ENCODE assay signal across 9 mouse cellular contexts in genomic region chr14:54429332-54430093, GRCm38 (mm10). TPM values are rescaled to one million over a fixed set of nuclear protein-coding genes. Genes with fewer than 3 reads are reported as not detected.
DNase-seq lines count a peak whose midpoint lies in the region; ATAC-seq lines count a peak whose summit lies in the region.
"Had no signal": no experiment of that assay in that cellular context is flagged by ENCODE, and none has a peak within 500 bp of the region (broad histone marks: within the 10 kb centered on the region; RNA-seq: fewer than 3 reads in every experiment).

No protein-coding gene starts in this region.

- H3K27ac ChIP-seq in heart, embryonic 12.5 days (ENCODE audit: poor library complexity, severe bottlenecking), result peak overlapping the region; percentile 94
- H3K27ac ChIP-seq in liver, embryonic 16.5 days (ENCODE audit: low read length), result peak overlapping the region; percentile 12; the same call in 1 of the 2 replicates

- peaks cover 19% of the 10 kb centered on the region for H3K36me3 ChIP-seq in heart, embryonic 12.5 days
- no peaks in the 10 kb centered on the region; the same call in 1 of the 2 replicates for H3K36me3 ChIP-seq in liver, embryonic 16.5 days (ENCODE audit: control insufficient read depth, insufficient read depth)

- no peak overlapping the region for H3K4me3 ChIP-seq in heart, embryonic 12.5 days
- H3K4me3 ChIP-seq in liver, embryonic 16.5 days (ENCODE audit: low read depth, low read length), result no peak overlapping the region

- no peaks in the 10 kb centered on the region for H3K27me3 ChIP-seq in heart, embryonic 12.5 days (replicated peaks)
- H3K27me3 ChIP-seq in liver, embryonic 16.5 days (ENCODE audit: control insufficient read depth, insufficient read depth, low read depth, low read length), result peaks cover 38% of the 10 kb centered on the region

- DNase-seq in heart, postnatal 4 days, result no peak
- peak; percentile 53 for DNase-seq in urinary bladder, postnatal 14 days (ENCODE audit: low spot score)
- DNase-seq in urinary bladder, adult 18-20 months (ENCODE audit: low spot score in 2 of 2), result no peak
- no peak for DNase-seq in frontal cortex, postnatal 10 days (ENCODE audit: low spot score in 2 of 2)
- no peak for DNase-seq in cerebellum, adult 8-10 months
- no peak for DNase-seq in right cerebral cortex, postnatal 14 days

- no peak for ATAC-seq in heart, embryonic 12.5 days (ENCODE audit: insufficient number of reproducible peaks, low FRiP score)
- no peak for ATAC-seq in liver, embryonic 16.5 days (ENCODE audit: low read depth)

- no peaks in the 10 kb centered on the region for H3K9me3 ChIP-seq in heart, embryonic 12.5 days (replicated peaks)
- H3K9me3 ChIP-seq in liver, embryonic 16.5 days (replicated peaks; ENCODE audit: control insufficient read depth, low read length), result no peaks in the 10 kb centered on the region

- peak overlapping the region; percentile 82 for H3K4me2 ChIP-seq in heart, embryonic 12.5 days
- H3K4me2 ChIP-seq in liver, embryonic 16.5 days (ENCODE audit: low read depth, low read length), result no peak overlapping the region

- WGBS in heart, embryonic 12.5 days, result 43% methylated on average over 7 of the region's 7 CpGs
- WGBS in liver, embryonic 16.5 days (ENCODE audit: insufficient replicate concordance), result 54% methylated on average over 7 of the region's 7 CpGs

- H3K4me1 ChIP-seq in heart, embryonic 12.5 days (replicated peaks), result peaks cover 54% of the 10 kb centered on the region
- H3K4me1 ChIP-seq in liver, embryonic 16.5 days (ENCODE audit: control insufficient read depth, low read depth, low read length), result peaks cover 58% of the 10 kb centered on the region

- peak overlapping the region; percentile 98; the same call in 1 of the 2 replicates for H3K9ac ChIP-seq in heart, embryonic 12.5 days
- H3K9ac ChIP-seq in liver, embryonic 16.5 days (ENCODE audit: low read depth, low read length), result no peak overlapping the region

RNA-seq across cellular contexts. Expression of gene Mmp14, which starts 1.9 kb away (rescaled TPM):
- polyA plus RNA-seq in heart, embryonic 12.5 days (2016; fragmentation: Nextera tagmentation; extraction: Ambion mirVana), result 127 and 129 TPM in 2 replicates
- total RNA-seq in heart, postnatal 4 days (2021), result 100 to 1,000 TPM; 129 to 131 TPM
- polyA plus RNA-seq in liver, embryonic 16.5 days (2015; fragmentation: Nextera tagmentation; extraction: Ambion mirVana), result 22.9 and 25.3 TPM in 2 replicates

RNA-seq across cellular contexts. Expression of gene Mrpl52, which starts 2.8 kb away (rescaled TPM):
- 284 and 290 TPM in 2 replicates for polyA plus RNA-seq in heart, embryonic 12.5 days (2016; fragmentation: Nextera tagmentation; extraction: Ambion mirVana)
- 100 to 1,000 TPM; 185 to 194 TPM for total RNA-seq in heart, postnatal 4 days (2021)
- 161 and 178 TPM in 2 replicates for polyA plus RNA-seq in liver, embryonic 16.5 days (2015; fragmentation: Nextera tagmentation; extraction: Ambion mirVana)

RNA-seq across cellular contexts. Expression of gene Slc7a7, which starts 11.9 kb away (rescaled TPM):
- 8.0 and 8.3 TPM in 2 replicates for polyA plus RNA-seq in heart, embryonic 12.5 days (2016; fragmentation: Nextera tagmentation; extraction: Ambion mirVana)
- 1 to 10 TPM; 5.2 to 7.8 TPM for total RNA-seq in heart, postnatal 4 days (2021)
- 9.5 and 10.5 TPM in 2 replicates for polyA plus RNA-seq in liver, embryonic 16.5 days (2015; fragmentation: Nextera tagmentation; extraction: Ambion mirVana)

RNA-seq across cellular contexts. Expression of gene Lrp10, which starts 34.4 kb away (rescaled TPM):
- polyA plus RNA-seq in heart, embryonic 12.5 days (2016; fragmentation: Nextera tagmentation; extraction: Ambion mirVana), result 50.3 and 55.8 TPM in 2 replicates
- total RNA-seq in heart, postnatal 4 days (2021), result 10 to 100 TPM; 81.3 to 81.5 TPM
- 17.9 and 19.3 TPM in 2 replicates for polyA plus RNA-seq in liver, embryonic 16.5 days (2015; fragmentation: Nextera tagmentation; extraction: Ambion mirVana)

RNA-seq across cellular contexts. Expression of gene Rem2, which starts 46.4 kb away (rescaled TPM):
- 1.9 and 2.4 TPM in 2 replicates for polyA plus RNA-seq in heart, embryonic 12.5 days (2016; fragmentation: Nextera tagmentation; extraction: Ambion mirVana)
- under 1 TPM; 0.14 to 0.23 TPM for total RNA-seq in heart, postnatal 4 days (2021)
- 0.09 and 0.34 TPM in 2 replicates for polyA plus RNA-seq in liver, embryonic 16.5 days (2015; fragmentation: Nextera tagmentation; extraction: Ambion mirVana)
- total RNA-seq: megakaryocyte, adult 5-6 weeks had no signal
